Mouse (Mus musculus): ENCODE data around the gene Grap2.

GRCm38 (mm10) chr15:80685603-80685895, 113.2 kb downstream of the Grap2 start:
- TF ChIP-seq CTCF (IDR thresholded peaks at IDR 0.05 in 2 of 3, conservative IDR thresholded peaks at IDR 0.05 in 1 of 3; ENCODE audit: control insufficient read depth in 1 of 3, insufficient read depth in 1 of 3, low read depth in 2 of 3, low read length in 3 of 3, poor library complexity in 1 of 3, severe bottlenecking in 1 of 3) (no peak), SMC3 (IDR thresholded peaks at IDR 0.05; ENCODE audit: low read depth, low read length) (no peak), HCFC1 (IDR thresholded peaks at IDR 0.05; ENCODE audit: low read depth, low read length) (no peak), TAL1 (IDR thresholded peaks at IDR 0.05; ENCODE audit: low read length) (no peak), MEF2A (IDR thresholded peaks at IDR 0.05; ENCODE audit: extremely low read depth, insufficient replicate concordance, low read depth, low read length, poor library complexity, severe bottlenecking) (no peak), GATA1 (IDR thresholded peaks at IDR 0.05; ENCODE audit: low read depth, low read length) (no peak), RAD21 (IDR thresholded peaks at IDR 0.05; ENCODE audit: low read depth, low read length) (no peak), POLR2A (IDR thresholded peaks at IDR 0.05; ENCODE audit: control insufficient read depth in 1 of 2, insufficient read depth in 1 of 2, low read depth in 1 of 2, low read length in 2 of 2, poor library complexity in 1 of 2) (no peak), POLR2AphosphoS2 (IDR thresholded peaks at IDR 0.05; ENCODE audit: low read length) (no peak), USF2 (IDR thresholded peaks at IDR 0.05; ENCODE audit: borderline replicate concordance in 1 of 2, insufficient read depth in 1 of 2, low read depth in 1 of 2, low read length in 2 of 2) (no peak), GABPA (IDR thresholded peaks at IDR 0.05; ENCODE audit: low read depth, low read length) (no peak)

Data from MEL (cell line).